Mouse (Mus musculus): ENCODE measurements around the gene Gm45808. TPM values are rescaled to one million over a fixed set of nuclear protein-coding genes. Genes with fewer than 3 reads are reported as not detected.
"Not testable (repeated sequence)": the region's sequence is repeated elsewhere in the genome, so short reads cannot be mapped to it uniquely, and the experiment has no call there.

Gene Gm45808
- polyA plus RNA-seq (2014; fragmentation: Nextera tagmentation; extraction: Ambion mirVana) = not detected in 2 replicates

DNA sequence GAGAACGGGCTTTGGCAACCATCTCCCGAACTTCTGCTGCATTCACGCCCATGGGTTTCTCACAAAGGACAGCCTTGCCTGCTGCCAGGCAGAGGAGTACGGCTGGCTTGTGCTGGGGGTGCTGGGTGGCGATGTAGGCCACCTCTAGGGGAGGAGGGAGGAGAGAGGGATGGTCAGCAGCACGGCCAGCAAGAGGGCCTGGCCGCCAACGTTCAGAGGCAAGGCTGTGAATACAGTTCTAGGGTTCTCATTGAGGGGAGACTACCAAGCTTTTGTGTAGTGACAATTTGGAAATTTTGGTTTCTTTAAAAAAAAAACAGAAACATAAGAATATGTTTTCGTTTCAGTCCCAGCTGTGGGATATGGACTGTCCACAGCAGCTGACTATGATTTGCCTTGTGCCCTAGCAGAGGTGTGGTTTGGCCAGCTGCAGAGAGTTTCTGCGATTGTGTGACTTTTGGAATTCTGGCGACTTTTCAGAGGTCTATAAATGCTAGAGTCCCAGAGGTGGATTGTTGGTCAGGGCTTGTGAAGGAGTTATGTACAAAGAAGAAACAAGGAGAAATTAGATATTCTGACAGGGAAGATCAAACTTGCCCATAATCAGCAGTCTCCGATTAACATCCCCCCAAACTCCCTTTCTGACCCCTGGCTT is at the start of gene Gm45808:
TSS of gene Gm45808 (minus strand) at position 51 of the 655 bp plus-strand sequence.
- 85% methylated on average over 12 of the region's 12 CpGs for WGBS
- ATAC-seq (ENCODE audit: low FRiP score, low TSS enrichment) = no peak
- Histone ChIP-seq H3K36me3 (ENCODE audit: control insufficient read depth, insufficient read depth, low read length) (0 out of 2 replicates have a peak, but pooled peaks cover under 1% of the 10 kb centered on the region), H3K9me3 (ENCODE audit: control insufficient read depth, low read length) (no peaks in the 10 kb centered on the region), H3K4me1 (ENCODE audit: control insufficient read depth, insufficient read depth, low read length) (0 out of 2 replicates have a peak, but pooled peaks cover 17% of the 10 kb centered on the region), H3K4me2 (replicated peaks; ENCODE audit: low read depth, low read length) (no peak within 1 kb of the TSS), H3K9ac (ENCODE audit: low read depth, low read length) (no peak within 1 kb of the TSS), H3K4me3 (ENCODE audit: low read length) (no peak within 1 kb of the TSS), H3K27me3 (ENCODE audit: control insufficient read depth, insufficient read depth, low read length) (no peaks in the 10 kb centered on the region), H3K27ac (ENCODE audit: low read depth, low read length) (no peak within 1 kb of the TSS)

DNA sequence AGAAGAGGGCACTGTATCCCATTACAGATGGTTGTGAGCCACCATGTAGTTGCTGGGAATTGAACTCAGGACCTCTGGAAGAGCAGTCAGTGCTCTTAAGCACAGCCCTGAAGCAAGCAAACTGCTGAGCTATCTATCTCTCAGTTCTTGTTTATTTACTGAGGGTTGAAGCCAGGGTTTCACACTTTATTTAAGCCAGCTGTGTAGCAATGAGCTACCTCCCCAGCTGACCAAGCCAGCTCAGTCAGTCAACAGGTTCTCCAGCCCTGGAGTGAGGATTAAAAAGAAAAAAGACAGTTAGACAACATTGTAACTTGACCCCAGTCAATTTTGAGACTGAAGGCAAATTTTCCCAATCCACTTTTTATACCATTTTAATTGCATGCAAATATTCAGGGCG is 49.1 kb upstream of the Gm45808 start:
- no peaks in the 10 kb centered on the region for H3K36me3 ChIP-seq (ENCODE audit: control insufficient read depth, insufficient read depth, low read length)
- no peaks in the 10 kb centered on the region for H3K27me3 ChIP-seq (ENCODE audit: control insufficient read depth, insufficient read depth, low read length)
- no peak overlapping the region for H3K27ac ChIP-seq (ENCODE audit: low read depth, low read length)
- H3K9me3 ChIP-seq (ENCODE audit: control insufficient read depth, low read length) = no peaks in the 10 kb centered on the region
- H3K9ac ChIP-seq (ENCODE audit: low read depth, low read length) = no peak overlapping the region
- peaks cover 10% of the 10 kb centered on the region for H3K4me1 ChIP-seq (ENCODE audit: control insufficient read depth, insufficient read depth, low read length)
- no peak for ATAC-seq (ENCODE audit: low FRiP score, low TSS enrichment)
- no peak overlapping the region for H3K4me3 ChIP-seq (ENCODE audit: low read length)
- no peak overlapping the region for H3K4me2 ChIP-seq (replicated peaks; ENCODE audit: low read depth, low read length)
- 78% methylated on average over 1 of the region's 1 CpGs for WGBS

DNA sequence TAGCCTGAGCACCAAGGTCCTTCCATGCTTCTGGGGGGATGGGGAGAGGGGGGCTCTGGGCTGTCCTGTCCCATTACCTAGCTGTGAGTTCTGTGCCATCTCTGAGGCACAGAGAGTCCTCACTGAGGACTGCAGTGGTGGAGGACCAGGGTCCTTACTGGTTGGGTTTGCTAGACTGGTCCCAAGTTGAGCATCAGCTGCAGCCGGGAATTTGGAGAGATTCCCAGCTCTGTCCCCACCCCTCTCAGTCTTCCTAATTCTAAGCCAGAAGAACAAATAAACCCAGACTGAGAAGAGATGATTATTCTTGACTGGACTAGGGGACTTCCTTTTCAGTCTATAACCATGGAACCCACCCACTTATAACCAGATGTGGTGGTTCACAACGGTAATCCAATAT is 44.0 kb upstream of the Gm45808 start:
- Histone ChIP-seq H3K4me2 (replicated peaks; ENCODE audit: low read depth, low read length) (peak overlapping the region; percentile 22), H3K4me3 (ENCODE audit: low read length) (no peak overlapping the region), H3K4me1 (ENCODE audit: control insufficient read depth, insufficient read depth, low read length) (peaks cover 23% of the 10 kb centered on the region), H3K9ac (ENCODE audit: low read depth, low read length) (no peak overlapping the region), H3K36me3 (ENCODE audit: control insufficient read depth, insufficient read depth, low read length) (no peaks in the 10 kb centered on the region), H3K9me3 (ENCODE audit: control insufficient read depth, low read length) (no peaks in the 10 kb centered on the region), H3K27ac (ENCODE audit: low read depth, low read length) (0 out of 2 replicates have a peak overlapping the region, but pooled peaks have one; percentile 6), H3K27me3 (ENCODE audit: control insufficient read depth, insufficient read depth, low read length) (no peaks in the 10 kb centered on the region)
- 59% methylated on average over 2 of the region's 2 CpGs for WGBS
- no peak for ATAC-seq (ENCODE audit: low FRiP score, low TSS enrichment)

DNA sequence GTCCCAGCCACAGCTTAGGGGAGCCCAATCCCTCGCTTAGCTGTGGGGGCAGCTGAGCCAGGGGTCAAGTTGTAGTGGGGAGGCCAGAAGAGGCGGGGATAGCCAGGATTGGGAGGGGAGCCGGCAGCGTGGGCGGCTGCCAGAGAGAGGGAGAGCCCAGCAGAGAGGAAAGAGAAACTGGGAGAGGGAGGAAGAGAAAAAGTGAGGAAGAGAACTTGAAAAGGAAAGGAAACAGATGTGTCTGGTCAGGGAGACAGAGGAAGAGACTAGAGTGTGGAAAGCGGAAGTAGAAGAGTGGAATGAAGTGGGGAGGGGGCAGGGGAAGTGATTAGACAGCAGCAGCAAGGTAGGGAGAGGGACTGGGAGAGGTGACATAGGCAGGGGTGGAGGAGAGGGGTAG is 42.9 kb upstream of the Gm45808 start:
- Histone ChIP-seq H3K9me3 (ENCODE audit: control insufficient read depth, low read length) (no peaks in the 10 kb centered on the region), H3K4me1 (ENCODE audit: control insufficient read depth, insufficient read depth, low read length) (peaks cover 32% of the 10 kb centered on the region), H3K9ac (ENCODE audit: low read depth, low read length) (0 out of 2 replicates have a peak overlapping the region, but pooled peaks have one; percentile 23), H3K4me3 (ENCODE audit: low read length) (no peak overlapping the region), H3K27ac (ENCODE audit: low read depth, low read length) (peak overlapping the region; percentile 34; the same call in 1 of the 2 replicates), H3K36me3 (ENCODE audit: control insufficient read depth, insufficient read depth, low read length) (0 out of 2 replicates have a peak, but pooled peaks cover 2% of the 10 kb centered on the region), H3K27me3 (ENCODE audit: control insufficient read depth, insufficient read depth, low read length) (no peaks in the 10 kb centered on the region), H3K4me2 (replicated peaks; ENCODE audit: low read depth, low read length) (no peak overlapping the region; the same call in 1 of the 2 replicates)
- 9% methylated on average over 6 of the region's 6 CpGs for WGBS
- no peak for ATAC-seq (ENCODE audit: low FRiP score, low TSS enrichment)

DNA sequence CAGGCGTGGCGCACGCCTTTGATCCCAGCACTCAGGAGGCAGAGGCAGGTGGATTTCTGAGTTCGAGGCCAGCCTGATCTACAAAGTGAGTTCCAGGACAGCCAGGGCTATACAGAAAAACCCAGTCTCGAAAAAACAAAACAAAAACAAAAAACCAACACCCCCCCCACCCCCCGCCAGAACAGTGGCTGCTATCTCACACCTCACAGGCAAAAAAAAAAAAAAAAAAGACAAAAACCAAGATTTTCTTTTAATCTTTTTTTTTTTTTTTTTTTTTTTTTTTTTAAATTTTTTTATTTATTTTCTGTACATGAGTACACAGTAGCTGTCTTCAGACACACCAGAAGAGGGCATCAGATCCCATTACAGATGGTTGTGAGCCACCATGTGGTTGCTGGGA is 40.6 kb upstream of the Gm45808 start:
- H3K9ac ChIP-seq (ENCODE audit: low read depth, low read length); H3K4me2 ChIP-seq (replicated peaks; ENCODE audit: low read depth, low read length); H3K9me3 ChIP-seq (ENCODE audit: control insufficient read depth, low read length); H3K27me3 ChIP-seq (ENCODE audit: control insufficient read depth, insufficient read depth, low read length); ATAC-seq (ENCODE audit: low FRiP score, low TSS enrichment); H3K36me3 ChIP-seq (ENCODE audit: control insufficient read depth, insufficient read depth, low read length); H3K4me3 ChIP-seq (ENCODE audit: low read length): not testable (repeated sequence)
- Histone ChIP-seq H3K4me1 (ENCODE audit: control insufficient read depth, insufficient read depth, low read length) (peaks cover 44% of the 10 kb centered on the region), H3K27ac (ENCODE audit: low read depth, low read length) (peak overlapping the region; percentile 89)
- WGBS = 85% methylated on average over 6 of the region's 6 CpGs

DNA sequence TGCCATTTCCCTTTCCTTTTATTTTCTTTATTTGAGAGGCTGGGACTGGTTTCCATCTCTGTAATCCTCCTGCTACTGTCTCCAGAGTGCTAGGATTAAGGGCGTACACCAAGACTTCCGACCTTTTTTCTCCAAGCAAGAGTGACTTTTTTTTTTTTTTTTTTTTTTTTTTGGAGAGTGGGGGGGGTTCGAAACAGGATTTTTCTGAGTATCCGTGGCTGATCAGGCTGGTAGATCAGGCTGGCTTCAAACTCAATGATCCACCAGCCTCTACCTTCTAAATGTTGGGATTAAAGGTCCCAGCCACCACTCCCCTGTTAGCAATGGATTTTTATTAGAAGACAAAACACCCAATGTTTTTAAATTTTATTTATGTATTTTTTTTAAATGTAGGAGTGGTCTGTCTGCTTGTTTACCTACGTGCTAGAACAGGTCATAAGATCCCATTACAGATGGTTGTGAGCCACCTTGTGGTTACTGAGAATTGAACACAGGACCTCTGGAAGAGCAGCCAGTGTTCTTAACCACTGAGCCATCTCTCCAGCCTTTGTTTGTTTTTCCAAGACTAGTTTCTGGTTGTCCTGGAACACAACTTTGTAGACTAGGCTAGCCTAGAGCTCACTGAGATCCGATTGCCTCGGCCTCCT is 40.0 kb upstream of the Gm45808 start:
- Histone ChIP-seq H3K4me2 (replicated peaks; ENCODE audit: low read depth, low read length) (peak overlapping the region; percentile 81), H3K4me3 (ENCODE audit: low read length) (peak overlapping the region; percentile 87), H3K4me1 (ENCODE audit: control insufficient read depth, insufficient read depth, low read length) (peaks cover 44% of the 10 kb centered on the region), H3K36me3 (ENCODE audit: control insufficient read depth, insufficient read depth, low read length) (peaks cover 7% of the 10 kb centered on the region; the same call in 1 of the 2 replicates), H3K9ac (ENCODE audit: low read depth, low read length) (peak overlapping the region; percentile 93), H3K9me3 (ENCODE audit: control insufficient read depth, low read length) (no peaks in the 10 kb centered on the region), H3K27me3 (ENCODE audit: control insufficient read depth, insufficient read depth, low read length) (no peaks in the 10 kb centered on the region), H3K27ac (ENCODE audit: low read depth, low read length) (peak overlapping the region; percentile 89)
- 22% methylated on average over 7 of the region's 7 CpGs for WGBS
- ATAC-seq (ENCODE audit: low FRiP score, low TSS enrichment) = no peak

DNA sequence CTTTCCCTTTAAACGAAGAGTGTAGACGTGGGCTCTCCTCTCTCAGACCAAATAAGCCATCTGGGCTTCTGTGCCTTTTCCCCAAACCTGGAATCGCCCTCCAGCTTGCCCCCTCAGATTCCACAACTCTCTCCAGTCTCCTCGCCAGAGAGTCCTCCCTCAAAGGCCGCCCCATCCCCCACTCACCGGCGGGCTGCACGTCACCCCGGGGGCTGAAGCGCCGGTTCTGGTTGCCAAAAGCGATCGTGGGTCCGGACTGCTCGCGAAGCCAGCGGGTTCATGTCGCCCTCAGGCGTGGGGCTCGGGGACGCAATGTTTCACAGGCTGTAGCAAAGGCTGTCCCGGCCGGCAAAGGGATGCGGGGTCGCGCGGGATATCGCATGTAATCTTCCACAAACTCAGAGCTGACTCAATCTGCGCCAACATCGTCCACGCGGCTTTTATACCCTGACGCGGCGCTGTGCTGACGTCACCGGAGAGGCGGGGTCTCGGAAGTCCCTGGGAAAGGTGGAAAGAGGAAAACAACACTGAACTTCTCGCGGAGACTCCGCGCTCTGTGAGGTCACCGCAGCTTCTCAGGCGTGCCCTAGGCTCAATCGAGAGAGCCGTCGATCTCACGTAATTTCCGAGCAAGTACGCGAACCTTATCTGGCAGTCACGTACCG is 39.3 kb upstream of the Gm45808 start, which contains the start of the genes Ppp1r15a and Plekha4:
TSS of gene Ppp1r15a (minus strand) at position 460 of the 665 bp plus-strand sequence.
TSS of gene Plekha4 (plus strand) at position 522 of the 665 bp plus-strand sequence.
- no peaks in the 10 kb centered on the region for H3K9me3 ChIP-seq (ENCODE audit: control insufficient read depth, low read length)
- 0% methylated on average over 54 of the region's 54 CpGs for WGBS
- peak; percentile 71 for ATAC-seq (ENCODE audit: low FRiP score, low TSS enrichment)
- H3K36me3 ChIP-seq (ENCODE audit: control insufficient read depth, insufficient read depth, low read length) = peaks cover 7% of the 10 kb centered on the region; the same call in 1 of the 2 replicates
- H3K27me3 ChIP-seq (ENCODE audit: control insufficient read depth, insufficient read depth, low read length) = no peaks in the 10 kb centered on the region
- H3K4me2 ChIP-seq (replicated peaks; ENCODE audit: low read depth, low read length) = peak within 1 kb of the TSS; percentile 81
- peaks cover 42% of the 10 kb centered on the region for H3K4me1 ChIP-seq (ENCODE audit: control insufficient read depth, insufficient read depth, low read length)
- peak within 1 kb of the TSS; percentile 93 for H3K9ac ChIP-seq (ENCODE audit: low read depth, low read length)
- peak within 1 kb of the TSS; percentile 89 for H3K27ac ChIP-seq (ENCODE audit: low read depth, low read length)
- peak within 1 kb of the TSS; percentile 87 for H3K4me3 ChIP-seq (ENCODE audit: low read length)

DNA sequence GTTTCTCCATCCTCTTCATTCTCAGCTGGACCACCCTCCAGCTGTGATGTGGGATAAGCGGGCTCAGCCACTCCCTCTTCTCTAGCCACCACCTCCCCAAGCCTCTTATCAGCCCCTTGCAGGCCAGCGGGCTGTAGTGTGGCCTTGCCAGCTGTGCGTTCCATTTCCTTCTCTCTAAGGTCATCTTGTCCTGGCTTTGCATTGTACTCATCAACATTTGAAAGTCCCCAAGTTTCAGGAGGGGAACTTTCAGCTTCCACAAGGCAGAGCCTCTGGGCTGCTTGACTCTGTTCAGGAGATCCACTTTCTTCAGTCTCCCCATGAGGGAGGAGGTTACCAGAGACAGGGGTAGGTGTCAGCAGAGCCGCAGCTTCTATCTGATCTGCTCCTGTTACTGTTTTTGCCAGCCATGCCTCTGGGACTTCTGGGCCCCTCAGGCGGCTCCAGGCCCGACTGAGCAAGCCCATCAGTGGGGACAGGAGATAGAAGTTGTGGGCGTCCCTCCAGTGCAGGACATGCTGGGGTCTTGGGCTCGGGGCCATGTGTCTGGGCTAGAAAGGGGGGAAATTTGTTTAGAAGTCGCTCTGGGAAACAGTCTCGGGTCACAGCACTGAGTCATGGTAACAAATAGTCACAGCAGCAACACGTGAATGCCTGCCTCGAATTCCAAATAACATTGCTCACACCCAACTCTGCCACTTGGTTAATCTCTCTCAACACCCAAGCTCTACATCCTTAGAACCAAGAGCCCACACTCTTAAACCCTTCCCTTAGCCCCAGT is 38.4 kb upstream of the Gm45808 start:
- no peaks in the 10 kb centered on the region for H3K27me3 ChIP-seq (ENCODE audit: control insufficient read depth, insufficient read depth, low read length)
- peak overlapping the region; percentile 89; the same call in 1 of the 2 replicates for H3K27ac ChIP-seq (ENCODE audit: low read depth, low read length)
- peaks cover 7% of the 10 kb centered on the region; the same call in 1 of the 2 replicates for H3K36me3 ChIP-seq (ENCODE audit: control insufficient read depth, insufficient read depth, low read length)
- WGBS = 21% methylated on average over 12 of the region's 12 CpGs
- H3K4me2 ChIP-seq (replicated peaks; ENCODE audit: low read depth, low read length) = peak overlapping the region; percentile 81
- H3K4me1 ChIP-seq (ENCODE audit: control insufficient read depth, insufficient read depth, low read length) = peaks cover 33% of the 10 kb centered on the region
- H3K9ac ChIP-seq (ENCODE audit: low read depth, low read length) = peak overlapping the region; percentile 93
- peak overlapping the region; percentile 87 for H3K4me3 ChIP-seq (ENCODE audit: low read length)
- ATAC-seq (ENCODE audit: low FRiP score, low TSS enrichment) = no peak
- no peaks in the 10 kb centered on the region for H3K9me3 ChIP-seq (ENCODE audit: control insufficient read depth, low read length)

Measured in kidney, embryonic 14.5 days (tissue).